22 mouse cellular contexts compared by ENCODE assay signal in the genomic region with DNA sequence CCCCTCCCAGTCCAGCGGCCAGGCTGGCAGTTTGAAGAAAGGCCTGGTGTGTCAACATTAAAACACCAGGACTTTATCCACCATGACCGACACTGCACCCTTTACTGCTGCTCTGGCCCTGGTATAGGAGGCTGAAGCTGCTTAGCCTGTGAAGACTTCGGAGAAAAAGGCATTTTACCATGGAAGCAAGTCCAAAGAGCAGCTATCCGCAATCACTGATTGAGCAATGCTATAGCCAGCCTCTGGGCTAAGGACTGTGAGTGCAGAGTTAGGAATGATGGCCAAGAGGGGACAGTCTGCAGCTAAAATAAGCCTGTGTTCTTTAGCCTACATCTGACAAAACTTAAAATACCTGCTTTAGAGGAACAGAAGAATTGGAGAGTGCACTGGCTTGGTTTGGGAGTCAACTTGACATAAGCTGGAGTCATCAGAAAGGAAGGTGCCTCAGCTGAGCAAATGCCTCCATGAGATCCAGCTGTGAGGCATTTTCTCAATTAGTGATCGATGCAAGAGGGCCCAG. TPM values are rescaled to one million over a fixed set of nuclear protein-coding genes. Genes with fewer than 3 reads are reported as not detected.
DNase-seq lines count a peak whose midpoint lies in the region; ATAC-seq and TF ChIP-seq lines count a peak whose summit lies in the region.
"Not testable (repeated sequence)": the region's sequence is repeated elsewhere in the genome, so short reads cannot be mapped to it uniquely, and the experiment has no call there.
"Had no signal": no experiment of that assay in that cellular context is flagged by ENCODE, and none has a peak within 500 bp of the region (broad histone marks: within the 10 kb centered on the region; RNA-seq: fewer than 3 reads in every experiment).

No protein-coding gene starts in this region.

- H3K27ac ChIP-seq in brown adipose tissue, adult 24 weeks (replicated peaks; ENCODE audit: low read depth, low read length) = peak overlapping the region; percentile 54
- H3K27ac ChIP-seq in heart, embryonic 14.5 days (replicated peaks in 1 of 2; ENCODE audit: control insufficient read depth in 1 of 2, insufficient read depth in 1 of 2, low read depth in 2 of 2, low read length in 2 of 2) = peak overlapping the region; percentile 69 to 86
- H3K27ac ChIP-seq in intestine, embryonic 16.5 days (ENCODE audit: low read length); liver, embryonic 12.5 days; liver, postnatal 0 days (ENCODE audit: low read depth): not testable (repeated sequence)
- H3K27ac ChIP-seq in thymus, adult 2 months (ENCODE audit: control insufficient read depth, insufficient read depth, low read length) = peak overlapping the region; percentile 68

- not testable (repeated sequence) for H3K36me3 ChIP-seq in heart, embryonic 14.5 days (ENCODE audit: control insufficient read depth, insufficient read depth, low read length); intestine, embryonic 16.5 days (ENCODE audit: control insufficient read depth, insufficient read depth, low read length); liver, embryonic 12.5 days; liver, postnatal 0 days (replicated peaks; ENCODE audit: insufficient read depth, low read length); thymus, adult 2 months (ENCODE audit: control insufficient read depth, insufficient read depth, low read length)

- TF ChIP-seq POLR2A in thymus, adult 2 months (IDR thresholded peaks at IDR 0.05; ENCODE audit: control insufficient read depth, extremely low read depth, insufficient read depth, low read length, poor library complexity) = not testable (repeated sequence)

- DNase-seq in heart, adult 9 months (ENCODE audit: low spot score in 2 of 2) = peak; percentile 18 to 36
- not testable (repeated sequence) for DNase-seq in liver, postnatal 0 days; thymus, adult 2 months

- H3K9me3 ChIP-seq in heart, embryonic 14.5 days (ENCODE audit: control insufficient read depth, low read length); intestine, embryonic 16.5 days (ENCODE audit: control insufficient read depth, low read length); liver, embryonic 12.5 days (replicated peaks); liver, postnatal 0 days (ENCODE audit: low read length): not testable (repeated sequence)

- not testable (repeated sequence) for H3K4me1 ChIP-seq in brown adipose tissue, adult 24 weeks (ENCODE audit: control insufficient read depth, insufficient read depth, insufficient read length, low read length); intestine, embryonic 16.5 days (ENCODE audit: control insufficient read depth, insufficient read depth, low read length); liver, embryonic 12.5 days; liver, postnatal 0 days (ENCODE audit: insufficient read depth); thymus, adult 2 months (replicated peaks; ENCODE audit: control insufficient read depth, insufficient read depth, low read length)
- peaks cover 13 to 34% of the 10 kb centered on the region in 2 experiments for H3K4me1 ChIP-seq in heart, embryonic 14.5 days (ENCODE audit: control insufficient read depth in 2 of 2, insufficient read depth in 2 of 2, low read length in 2 of 2)

- TF ChIP-seq CTCF in liver, postnatal 0 days (IDR thresholded peaks at IDR 0.05; ENCODE audit: low read depth); thymus, adult 2 months (IDR thresholded peaks at IDR 0.05; ENCODE audit: borderline replicate concordance, control insufficient read depth, extremely low read depth, insufficient read depth, low read length, poor library complexity): not testable (repeated sequence)

- peak overlapping the region; percentile 34; the same call in 1 of the 2 replicates for H3K4me2 ChIP-seq in heart, embryonic 14.5 days (ENCODE audit: low read length)
- H3K4me2 ChIP-seq in intestine, embryonic 16.5 days (ENCODE audit: low read depth, low read length); liver, embryonic 12.5 days; liver, postnatal 0 days (ENCODE audit: low read depth, low read length): not testable (repeated sequence)

- H3K9ac ChIP-seq in heart, embryonic 14.5 days (ENCODE audit: low read length) = peak overlapping the region; percentile 50
- H3K9ac ChIP-seq in intestine, embryonic 16.5 days (ENCODE audit: low read depth, low read length); liver, embryonic 12.5 days; liver, postnatal 0 days (replicated peaks): not testable (repeated sequence)

- WGBS in heart, embryonic 14.5 days = 39% methylated on average over 5 of the region's 5 CpGs
- WGBS in intestine, embryonic 16.5 days = 62% methylated on average over 5 of the region's 5 CpGs
- WGBS in liver, embryonic 12.5 days (ENCODE audit: insufficient replicate concordance) = 54% methylated on average over 5 of the region's 5 CpGs
- WGBS in liver, postnatal 0 days (ENCODE audit: insufficient replicate concordance) = 44% methylated on average over 5 of the region's 5 CpGs
- 74% methylated on average over 5 of the region's 5 CpGs for WGBS in thymus, adult 2 months

- H3K27me3 ChIP-seq in heart, embryonic 14.5 days (ENCODE audit: control insufficient read depth, insufficient read depth, low read length); intestine, embryonic 16.5 days (replicated peaks; ENCODE audit: control insufficient read depth, insufficient read depth, low read length); liver, embryonic 12.5 days (replicated peaks); liver, postnatal 0 days (ENCODE audit: insufficient read depth, low read length); thymus, adult 2 months (ENCODE audit: control insufficient read depth, insufficient read depth, low read length): not testable (repeated sequence)

- not testable (repeated sequence) for H3K4me3 ChIP-seq in brown adipose tissue, adult 24 weeks (ENCODE audit: insufficient read depth, low read depth, low read length); heart, embryonic 14.5 days (ENCODE audit: control insufficient read depth in 1 of 2, insufficient read depth in 1 of 2, low read depth in 1 of 2, low read length in 2 of 2); intestine, embryonic 16.5 days (ENCODE audit: low read length); liver, embryonic 12.5 days; liver, postnatal 0 days (ENCODE audit: low read depth, low read length); thymus, adult 2 months (ENCODE audit: control insufficient read depth, insufficient read depth, low read length)

- not testable (repeated sequence) for TF ChIP-seq EP300 in liver, postnatal 0 days (IDR thresholded peaks at IDR 0.05; ENCODE audit: low read depth)

- not testable (repeated sequence) for ATAC-seq in heart, embryonic 14.5 days (ENCODE audit: insufficient number of reproducible peaks, insufficient read depth, low FRiP score, low read depth)
- ATAC-seq in intestine, embryonic 16.5 days = peak; percentile 81
- ATAC-seq in liver, embryonic 12.5 days = peak; percentile 38; the same call in 1 of the 2 replicates
- ATAC-seq in liver, postnatal 0 days = peak; percentile 64

RNA-seq across cellular contexts. Expression of a gene that starts 25.1 kb away (rescaled TPM):
- 3.3 and 5.7 TPM in 2 replicates for polyA plus RNA-seq in brown adipose tissue, adult 24 weeks (2012; ENCODE audit: insufficient read depth, insufficient read length, missing spikeins)
- 11.1 and 13.3 TPM in 2 replicates for polyA plus RNA-seq in heart, embryonic 14.5 days (2014; fragmentation: Nextera tagmentation; extraction: Ambion mirVana)
- 6.1 and 7.4 TPM in 2 replicates for polyA plus RNA-seq in intestine, embryonic 16.5 days (2015; fragmentation: Nextera tagmentation; extraction: Ambion mirVana)
- polyA plus RNA-seq in liver, embryonic 12.5 days (2016; fragmentation: Nextera tagmentation; extraction: Ambion mirVana) = 3.9 TPM in 2 replicates
- 2.8 and 2.9 TPM in 2 replicates for polyA plus RNA-seq in liver, postnatal 0 days (2015; fragmentation: Nextera tagmentation; extraction: Ambion mirVana)
- 0.66 and 0.96 TPM in 2 replicates for polyA plus RNA-seq in thymus, adult 2 months (2012; rRNA removed)

RNA-seq across cellular contexts. Expression of a gene that starts 49.6 kb away (rescaled TPM):
- not detected in 2 replicates for polyA plus RNA-seq in brown adipose tissue, adult 24 weeks (2012; ENCODE audit: insufficient read depth, insufficient read length, missing spikeins)
- not detected in 2 replicates for polyA plus RNA-seq in heart, embryonic 14.5 days (2014; fragmentation: Nextera tagmentation; extraction: Ambion mirVana)
- polyA plus RNA-seq in intestine, embryonic 16.5 days (2015; fragmentation: Nextera tagmentation; extraction: Ambion mirVana) = not detected in 2 replicates
- not detected in 2 replicates for polyA plus RNA-seq in liver, embryonic 12.5 days (2016; fragmentation: Nextera tagmentation; extraction: Ambion mirVana)
- polyA plus RNA-seq in liver, postnatal 0 days (2015; fragmentation: Nextera tagmentation; extraction: Ambion mirVana) = 0.13 TPM in 1 of 2 replicates, not detected in the other
- not detected in 2 replicates for polyA plus RNA-seq in thymus, adult 2 months (2012; rRNA removed)
- polyA plus RNA-seq: activated CD4-positive, CD25-positive, alpha-beta regulatory T cell, adult 4 months; embryonic facial prominence, embryonic 10.5 days; embryonic facial prominence, embryonic 15.5 days; forebrain, embryonic 12.5 days; forebrain, postnatal 0 days; hindbrain, embryonic 11.5 days; intestine, embryonic 14.5 days; limb, embryonic 11.5 days; lung, embryonic 15.5 days; midbrain, embryonic 11.5 days; midbrain, embryonic 16.5 days; neural tube, embryonic 11.5 days; stomach, postnatal 0 days; thymus, postnatal 0 days; urinary bladder, adult 2 months had no signal
